Mouse (Mus musculus) naive thymus-derived CD4-positive, alpha-beta T cell, adult 5 months (primary cell): Measurements from ENCODE around the gene Tacr2. TPM values are rescaled to one million over a fixed set of nuclear protein-coding genes. Genes with fewer than 3 reads are reported as not detected.

Experiments used
- polyA plus RNA-seq: library from polyadenylated mRNA; unstranded; fragments of 100-300 nt; shearing (Covaris generic); gene quantifications from one replicate; pipeline ENCODE4 v1.2.1, GENCODE M21; 2017

The Tacr2 gene
- not detected for polyA plus RNA-seq

DNA sequence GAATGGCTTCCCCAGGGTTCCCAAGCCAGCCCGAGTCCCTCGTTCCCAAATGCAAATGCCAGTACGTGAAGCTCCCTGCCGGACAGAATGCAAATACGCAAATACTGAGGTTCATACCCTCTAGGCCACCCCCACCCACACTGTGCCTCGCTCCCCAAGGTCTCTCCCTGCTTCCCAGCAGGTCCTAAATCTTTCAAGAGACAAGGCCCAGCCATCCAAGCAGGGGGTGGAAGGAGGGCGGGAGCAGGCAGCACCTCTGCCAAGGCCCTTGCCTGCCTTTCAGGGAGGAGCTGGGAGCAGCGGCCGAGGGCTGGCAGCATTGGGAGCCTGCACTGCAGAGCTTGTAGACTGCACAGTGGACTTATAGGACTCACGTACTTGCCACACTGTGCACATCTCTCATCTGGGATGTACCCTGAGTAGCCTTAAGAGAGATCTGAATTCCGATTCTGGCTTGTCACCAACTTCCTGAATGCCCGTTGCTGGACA is at the start of gene Tacr2:
Tacr2 (plus strand) TSS at position 439 of the 489 bp plus-strand sequence.

DNA sequence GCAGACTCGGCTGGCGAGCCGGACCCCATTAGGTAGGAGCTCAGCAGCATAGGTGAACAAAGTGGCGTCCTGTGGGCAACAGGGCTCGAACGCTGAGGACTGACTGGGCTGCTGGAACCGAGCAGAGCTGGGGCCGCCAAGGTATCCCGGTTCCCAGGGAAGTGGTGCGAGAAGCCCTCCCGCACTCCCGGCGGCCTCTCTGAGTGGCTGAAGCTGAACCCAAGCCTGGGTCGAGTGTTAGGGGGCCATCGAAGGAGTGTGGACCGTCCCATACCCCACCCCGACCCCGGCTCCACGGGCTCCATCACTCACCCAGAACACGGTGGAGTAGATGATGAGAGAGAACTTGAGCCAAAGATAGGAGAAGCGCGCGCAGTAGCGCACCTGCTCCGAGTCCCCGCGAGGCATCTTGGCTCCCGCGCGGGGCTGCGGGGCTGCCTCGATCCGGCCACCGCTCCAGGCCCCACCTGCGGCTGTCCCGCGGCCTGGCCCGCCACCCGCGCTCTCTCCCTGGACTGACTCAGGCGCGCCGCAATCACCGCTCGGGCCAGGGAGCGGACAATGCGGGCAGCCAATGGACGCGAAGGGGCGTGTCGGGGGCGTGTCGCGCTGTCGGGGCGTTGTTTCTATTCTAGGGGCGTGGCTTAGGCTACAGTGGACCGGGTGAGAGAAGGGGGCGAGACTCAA is 21.4 kb upstream of the Tacr2 start, which contains the start of gene Tspan15:
Tspan15 (minus strand) TSS at position 544 of the 687 bp plus-strand sequence.

Other genes starting within 250 kb of the Tacr2 start
- gene Neurog3, start 119.3 kb upstream of the Tacr2 start, polyA plus RNA-seq = not detected
- not detected for gene Fam241b, start 108.5 kb upstream of the Tacr2 start, polyA plus RNA-seq
- gene Tspan15, start 21.2 kb upstream of the Tacr2 start, polyA plus RNA-seq = not detected
- 83.3 TPM for gene Hk1, start 127.5 kb downstream of the Tacr2 start, polyA plus RNA-seq
- gene Hkdc1, start 170.1 kb downstream of the Tacr2 start, polyA plus RNA-seq = not detected
- 0.39 TPM for gene 4930507D05Rik, start 197.1 kb downstream of the Tacr2 start, polyA plus RNA-seq
- 23.0 TPM for gene Supv3l1, start 197.3 kb downstream of the Tacr2 start, polyA plus RNA-seq
- gene Vps26a, start 234.4 kb downstream of the Tacr2 start, polyA plus RNA-seq = 55.5 TPM